Mouse (Mus musculus) midbrain, embryonic 11.5 days (tissue): ENCODE data around the gene Cd5. TPM values are rescaled to one million over a fixed set of nuclear protein-coding genes. Genes with fewer than 3 reads are reported as not detected.

Source experiments
- ATAC-seq: fragments of 200-750 bp; cut with Nextera tagmentation; 2 replicates; pipeline ENCODE4 v1.8.0; 2017; ENCODE audit warnings: moderate TSS enrichment, moderate library complexity; ENCODE audit not compliant: low FRiP score
- DNase-seq: peaks from one replicate; pipeline ENCODE4 v3.0.0; 2015; ENCODE audit warnings: low spot score; ENCODE audit errors: missing footprints
- H3K27ac ChIP-seq: fragments of 300-500 bp; sonication (generic); 2 replicates; pipeline ENCODE4 v1.5.1; 2014; ENCODE audit warnings: low read depth, low read length
- H3K27me3 ChIP-seq: fragments of 300-500 bp; sonication (generic); 2 replicates; pipeline ENCODE4 v1.6.1; 2014; ENCODE audit warnings: mild to moderate bottlenecking, low read length, moderate library complexity, mixed read lengths; ENCODE audit not compliant: control insufficient read depth, insufficient read depth
- H3K36me3 ChIP-seq: fragments of 300-500 bp; sonication (generic); 2 replicates; pipeline ENCODE4 v1.6.1; 2014; ENCODE audit warnings: mild to moderate bottlenecking, low read length, moderate library complexity, mixed read lengths; ENCODE audit not compliant: control insufficient read depth, insufficient read depth
- H3K4me1 ChIP-seq: fragments of 300-500 bp; sonication (generic); 2 replicates; pipeline ENCODE4 v1.6.1; 2014; ENCODE audit warnings: low read length; ENCODE audit not compliant: control insufficient read depth, insufficient read depth
- H3K4me2 ChIP-seq: fragments of 300-500 bp; sonication (generic); 2 replicates; pipeline ENCODE4 v1.6.1; 2014; ENCODE audit warnings: mild to moderate bottlenecking, moderate library complexity
- H3K4me3 ChIP-seq: fragments of 300-500 bp; sonication (generic); 2 replicates; pipeline ENCODE4 v1.5.1; 2014; ENCODE audit warnings: low read depth, low read length
- H3K9ac ChIP-seq: fragments of 300-500 bp; sonication (generic); 2 replicates; pipeline ENCODE4 v1.6.1; 2014; ENCODE audit warnings: low read length
- H3K9me3 ChIP-seq: fragments of 300-500 bp; sonication (generic); 2 replicates; pipeline ENCODE4 v1.6.1; 2016; ENCODE audit warnings: low read length; ENCODE audit not compliant: control insufficient read depth
- WGBS: fragments of 180-500 bp; shearing (Covaris S2); extraction: QIAGEN DNeasy Blood & Tissue Kit; methylation state at CpG from one replicate; pipeline ENCODE4 v1.1.7; 2014; 5-methylcytosine and 5-hydroxymethylcytosine counted together
- polyA plus RNA-seq: library from polyadenylated mRNA; unstranded; fragments of >200 nt; fragmentation: Nextera tagmentation; extraction: Ambion mirVana; gene quantifications from 2 replicates; pipeline ENCODE4 v1.2.1, GENCODE M21; 2014

Gene Cd5
- polyA plus RNA-seq, 1 experiment from 2014 or later = 0.22 TPM

DNA sequence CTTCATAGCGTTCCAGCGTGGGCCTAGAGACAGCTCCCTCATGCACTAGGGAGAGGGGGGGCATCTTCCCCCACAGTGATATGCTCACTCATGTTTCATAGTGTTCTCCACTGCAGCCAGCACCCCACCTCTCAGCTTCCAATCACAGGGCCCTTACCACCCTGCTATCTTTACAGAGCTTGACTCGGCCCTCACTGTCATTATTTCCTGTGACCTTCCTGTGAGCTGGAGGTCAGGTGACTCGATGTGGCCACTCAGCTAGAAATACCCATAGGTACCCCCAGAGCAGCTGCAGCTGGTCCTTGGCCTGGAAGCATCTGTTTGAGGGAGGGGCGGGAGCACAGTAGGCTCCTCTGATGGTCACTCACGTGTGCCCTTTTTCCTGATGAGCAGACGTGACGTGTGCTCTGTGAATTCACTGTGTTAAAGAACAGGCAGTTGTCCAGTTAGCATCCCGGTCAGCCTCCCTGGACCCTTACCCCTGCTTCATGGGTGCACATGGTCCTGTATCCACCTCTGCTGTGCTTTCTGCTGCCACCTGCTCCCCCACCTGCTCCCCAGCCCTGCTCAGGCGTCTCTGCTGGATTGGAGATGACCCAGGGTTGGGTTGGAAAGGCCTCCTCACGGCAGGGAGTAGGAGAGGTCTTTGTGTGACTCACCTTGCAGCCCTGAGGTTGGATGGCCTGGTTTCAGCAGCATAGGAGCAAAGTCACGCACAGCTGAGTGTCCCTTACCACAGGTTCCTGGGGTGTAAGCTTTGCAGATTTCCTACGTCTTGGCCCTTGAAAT is 31.5 kb downstream of the Cd5 start:
- H3K4me1 ChIP-seq = peaks cover 8% of the 10 kb centered on the region
- no peaks in the 10 kb centered on the region for H3K27me3 ChIP-seq
- no peak overlapping the region for H3K4me2 ChIP-seq
- no peaks in the 10 kb centered on the region for H3K9me3 ChIP-seq
- no peak overlapping the region for H3K27ac ChIP-seq
- WGBS = 84% methylated on average over 13 of the region's 13 CpGs
- ATAC-seq = no peak
- H3K4me3 ChIP-seq = no peak overlapping the region
- no peak overlapping the region for H3K9ac ChIP-seq
- peaks cover 11% of the 10 kb centered on the region for H3K36me3 ChIP-seq
- peak; percentile 33 for DNase-seq

DNA sequence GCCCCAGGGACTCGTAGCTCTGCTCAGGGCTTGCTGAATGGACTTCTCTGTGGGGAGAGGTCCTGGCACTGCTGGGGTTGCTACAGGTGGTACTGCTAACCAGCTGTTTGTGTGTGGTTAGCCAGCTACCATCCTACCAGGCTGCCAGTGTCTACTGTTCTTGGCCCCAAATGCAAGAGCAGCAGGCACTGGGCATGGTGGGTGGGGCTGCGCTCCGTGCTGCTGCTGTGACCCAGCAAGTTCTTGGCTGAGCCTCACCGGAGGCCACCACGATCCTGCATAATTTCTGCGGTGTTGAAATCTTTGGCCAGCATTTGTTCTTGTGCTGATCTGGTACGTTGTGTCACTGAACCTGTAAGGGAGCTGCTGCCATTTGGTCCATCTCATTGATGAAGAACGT is 35.3 kb downstream of the Cd5 start:
- no peak for DNase-seq
- Histone ChIP-seq H3K9ac (no peak overlapping the region), H3K36me3 (no peaks in the 10 kb centered on the region), H3K27ac (no peak overlapping the region), H3K4me1 (peaks cover 22% of the 10 kb centered on the region), H3K9me3 (no peaks in the 10 kb centered on the region), H3K4me2 (no peak overlapping the region), H3K27me3 (no peaks in the 10 kb centered on the region), H3K4me3 (no peak overlapping the region)
- WGBS = 95% methylated on average over 8 of the region's 8 CpGs
- no peak for ATAC-seq

DNA sequence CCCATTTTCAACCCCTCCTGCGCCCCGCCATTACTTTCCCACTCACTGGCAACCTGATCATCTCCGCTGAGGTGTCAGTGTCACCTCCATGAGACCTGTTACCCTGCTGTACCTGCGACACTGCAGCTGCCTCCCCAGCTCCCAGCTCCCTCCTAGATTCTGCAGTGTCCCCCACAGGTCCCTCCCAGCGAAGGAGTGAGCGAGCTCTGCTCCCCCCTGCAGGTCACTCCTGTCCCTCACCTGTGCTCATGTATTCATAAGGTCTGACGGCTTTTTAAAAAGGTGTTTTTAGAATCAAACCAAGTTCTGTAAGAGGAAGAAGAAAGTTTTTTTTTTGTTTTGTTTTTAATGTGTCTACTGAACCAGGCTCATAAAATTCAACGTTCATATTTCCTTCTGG is 36.7 kb downstream of the Cd5 start:
- H3K4me1 ChIP-seq = peaks cover 25% of the 10 kb centered on the region
- no peaks in the 10 kb centered on the region for H3K27me3 ChIP-seq
- WGBS = 85% methylated on average over 8 of the region's 8 CpGs

DNA sequence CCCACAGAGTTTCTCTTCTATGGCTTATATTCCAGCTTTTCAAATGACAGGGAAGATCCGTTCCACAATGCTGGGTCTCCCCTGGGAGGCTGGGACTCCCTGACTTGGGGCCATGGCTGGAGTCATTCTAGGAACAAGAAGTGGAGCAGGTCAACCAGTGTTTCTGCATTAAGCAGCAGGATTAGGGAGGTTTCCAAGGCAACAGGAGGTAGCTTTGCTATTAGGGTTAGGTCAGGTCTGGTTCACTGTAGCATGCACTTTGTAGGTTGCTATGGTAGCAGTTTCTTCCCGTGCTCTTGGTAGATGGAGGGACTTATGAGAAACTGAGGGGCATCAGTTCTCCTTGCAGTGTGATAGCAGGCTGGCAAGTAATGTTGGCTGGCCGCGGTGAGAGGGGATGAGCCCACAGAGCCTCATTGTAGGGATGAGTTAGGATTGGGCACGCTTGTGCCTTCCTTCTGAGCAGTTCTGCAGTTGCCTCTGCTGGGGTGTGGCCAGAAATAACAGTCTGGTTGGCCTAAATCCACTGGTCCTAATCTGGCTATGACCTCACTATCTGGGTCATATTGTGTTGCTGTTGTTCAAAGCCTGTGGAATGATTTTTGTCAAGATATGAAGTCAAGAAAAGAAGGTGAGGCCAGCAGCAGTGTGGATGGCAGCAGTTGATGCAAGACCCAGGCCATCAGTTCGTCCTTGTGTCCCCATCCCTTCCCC is 37.6 kb downstream of the Cd5 start:
- H3K4me1 ChIP-seq = peaks cover 25% of the 10 kb centered on the region
- peak; percentile 87 for DNase-seq
- H3K36me3 ChIP-seq = no peaks in the 10 kb centered on the region
- no peaks in the 10 kb centered on the region for H3K27me3 ChIP-seq
- H3K27ac ChIP-seq = no peak overlapping the region
- peak; percentile 63 for ATAC-seq
- no peak overlapping the region for H3K9ac ChIP-seq
- no peak overlapping the region for H3K4me2 ChIP-seq
- no peak overlapping the region for H3K4me3 ChIP-seq
- H3K9me3 ChIP-seq = no peaks in the 10 kb centered on the region
- 34% methylated on average over 6 of the region's 6 CpGs for WGBS

More for the DNA sequence above, 36.7 kb downstream of the Cd5 start:
- Histone ChIP-seq H3K4me2 (no peak overlapping the region), H3K4me3 (no peak overlapping the region), H3K36me3 (no peaks in the 10 kb centered on the region), H3K9me3 (no peaks in the 10 kb centered on the region), H3K27ac (no peak overlapping the region), H3K9ac (no peak overlapping the region)
- ATAC-seq (no peak), DNase-seq (no peak)

DNA sequence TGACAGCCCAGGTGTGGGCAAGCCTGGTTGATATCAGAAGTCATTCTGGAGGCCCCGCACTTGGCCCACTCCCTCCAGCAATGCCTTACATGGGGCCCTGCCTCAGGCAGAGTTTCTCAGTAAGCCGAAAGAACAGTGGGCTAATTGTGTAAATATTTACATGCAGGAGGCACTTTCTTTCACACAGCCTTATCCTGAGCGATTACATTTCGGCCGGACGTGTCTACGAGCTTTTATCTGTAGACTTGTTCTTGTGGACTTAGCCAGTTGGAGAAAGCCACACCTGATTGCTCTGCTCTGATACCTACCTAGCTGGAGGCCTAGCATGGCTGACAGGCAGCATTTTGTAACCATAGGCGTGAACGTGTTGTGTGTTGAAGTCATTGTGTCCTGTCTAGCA is 39.0 kb downstream of the Cd5 start:
- Histone ChIP-seq H3K4me2 (no peak overlapping the region), H3K4me3 (no peak overlapping the region), H3K9me3 (no peaks in the 10 kb centered on the region), H3K36me3 (no peaks in the 10 kb centered on the region), H3K9ac (no peak overlapping the region), H3K4me1 (peaks cover 34% of the 10 kb centered on the region), H3K27ac (no peak overlapping the region), H3K27me3 (no peaks in the 10 kb centered on the region)
- DNase-seq = no peak
- 63% methylated on average over 9 of the region's 9 CpGs for WGBS
- ATAC-seq = no peak

DNA sequence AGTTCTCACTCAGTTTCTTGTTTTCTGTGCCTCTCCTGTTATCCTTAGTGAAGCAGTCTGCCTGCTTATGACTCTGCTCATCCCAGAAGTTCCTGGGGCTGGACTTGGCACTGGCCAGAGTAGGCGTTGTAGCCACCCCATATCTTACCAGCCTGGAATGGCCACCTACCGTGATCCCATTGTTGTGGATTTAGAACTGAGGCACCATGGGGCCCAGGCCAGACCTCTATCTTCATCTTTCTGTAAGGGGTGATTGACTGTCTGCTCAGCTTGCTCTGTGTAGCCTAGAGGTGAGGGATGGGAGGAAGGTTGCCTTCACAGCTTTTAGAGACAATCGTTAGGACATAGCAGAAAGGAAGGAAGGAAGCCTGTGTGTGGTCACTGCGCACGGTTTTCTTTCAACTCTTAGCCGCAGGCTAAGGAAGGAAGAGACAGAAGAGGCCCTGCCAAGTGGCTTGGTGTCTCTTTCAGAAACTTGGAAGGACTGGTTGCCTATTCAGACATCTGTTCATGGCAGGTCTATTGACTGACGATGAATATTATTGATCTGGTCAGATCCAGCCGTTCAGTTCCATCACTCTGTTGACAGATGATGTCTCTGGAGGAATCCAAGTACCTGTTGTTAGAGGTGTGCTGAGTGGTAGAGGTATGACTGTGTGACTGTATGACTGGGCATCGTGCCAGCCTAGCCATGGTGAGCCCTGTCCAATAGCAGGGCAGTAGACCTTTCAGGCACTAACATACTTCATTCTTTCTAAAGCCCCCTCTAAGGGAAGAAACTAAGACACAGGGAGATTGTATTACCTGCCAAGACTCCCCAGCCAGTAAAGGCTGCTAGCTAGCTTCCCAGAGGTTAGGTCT is 40.4 kb downstream of the Cd5 start:
- Histone ChIP-seq H3K4me3 (no peak overlapping the region), H3K4me1 (peaks cover 34% of the 10 kb centered on the region), H3K4me2 (no peak overlapping the region), H3K27ac (no peak overlapping the region), H3K36me3 (no peaks in the 10 kb centered on the region), H3K27me3 (no peaks in the 10 kb centered on the region), H3K9me3 (no peaks in the 10 kb centered on the region), H3K9ac (no peak overlapping the region)
- ATAC-seq (no peak), DNase-seq (no peak)
- 76% methylated on average over 9 of the region's 9 CpGs for WGBS

DNA sequence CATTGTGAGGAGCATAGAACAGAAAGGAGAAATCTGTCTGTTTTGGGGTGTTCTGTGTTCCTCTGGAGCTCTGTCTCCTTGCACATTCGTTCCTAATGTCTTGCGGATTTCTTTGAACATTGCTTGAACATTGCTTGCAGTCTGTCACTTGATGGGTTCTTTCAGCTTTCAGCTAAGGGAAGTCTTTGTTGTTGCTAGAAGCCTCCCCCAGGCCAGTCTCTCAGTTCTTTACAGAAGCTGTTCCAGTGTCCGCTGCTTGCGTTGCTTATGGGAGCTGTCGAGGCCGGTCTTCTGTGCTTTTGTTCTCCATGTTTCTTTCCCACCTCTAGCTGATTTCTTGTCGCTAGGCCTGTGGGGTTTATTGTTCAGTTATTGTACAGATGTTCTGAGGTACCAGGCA is 43.0 kb downstream of the Cd5 start:
- WGBS = 41% methylated on average over 7 of the region's 7 CpGs
- no peaks in the 10 kb centered on the region for H3K27me3 ChIP-seq

DNA sequence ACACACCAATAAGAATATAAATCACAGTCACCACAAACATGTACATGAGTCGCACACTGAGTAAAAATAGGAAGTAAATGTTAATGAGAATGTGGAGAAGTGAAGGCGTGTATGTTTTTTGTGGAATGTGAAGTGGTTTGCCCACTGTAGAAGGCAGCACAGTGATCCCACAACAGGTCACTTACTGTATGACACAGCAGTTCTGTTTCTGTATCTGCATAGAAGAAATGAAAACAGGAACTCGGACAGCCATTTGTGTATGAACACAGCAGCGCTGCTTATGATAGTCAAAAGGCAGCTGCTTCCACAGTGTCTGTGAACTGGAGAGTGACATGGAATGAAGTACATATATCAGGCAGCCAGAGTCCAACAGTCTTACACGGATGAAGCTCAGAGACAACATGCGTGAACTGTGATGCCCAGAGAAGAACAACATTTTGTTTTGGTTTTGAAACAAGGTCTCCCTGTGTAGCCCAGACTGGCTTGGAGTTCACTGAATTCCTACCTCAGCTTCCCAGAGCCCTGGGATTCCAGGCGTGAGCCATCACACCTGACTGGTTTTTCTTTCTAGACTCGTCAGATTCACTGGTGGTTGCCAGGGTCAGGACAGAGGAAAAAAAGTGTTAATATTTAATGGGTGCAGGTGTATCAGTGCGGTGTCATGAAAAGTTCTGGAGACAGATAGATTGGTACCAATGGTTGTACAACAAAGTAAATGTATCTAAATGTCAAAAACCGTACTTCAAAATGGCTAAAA is 44.7 kb downstream of the Cd5 start:
- Histone ChIP-seq H3K4me3 (no peak overlapping the region), H3K27me3 (no peaks in the 10 kb centered on the region), H3K4me1 (peaks cover 22% of the 10 kb centered on the region), H3K9me3 (no peaks in the 10 kb centered on the region), H3K4me2 (no peak overlapping the region), H3K36me3 (no peaks in the 10 kb centered on the region), H3K27ac (no peak overlapping the region), H3K9ac (no peak overlapping the region)
- no peak for DNase-seq
- no peak for ATAC-seq
- WGBS = 88% methylated on average over 10 of the region's 10 CpGs

More for the DNA sequence above, 43.0 kb downstream of the Cd5 start:
- Histone ChIP-seq H3K4me2 (no peak overlapping the region), H3K27ac (no peak overlapping the region), H3K36me3 (no peaks in the 10 kb centered on the region), H3K4me3 (no peak overlapping the region), H3K9me3 (no peaks in the 10 kb centered on the region), H3K4me1 (peaks cover 27% of the 10 kb centered on the region), H3K9ac (no peak overlapping the region; the same call in 1 of the 2 replicates)
- DNase-seq (no peak), ATAC-seq (no peak)
